Mouse (Mus musculus): ENCODE results near the gene Grb10.

GRCm38 (mm10) chr11:12048135-12048534 is 9.7 kb upstream of the Grb10 start:
- TF ChIP-seq CTCF (IDR thresholded peaks at IDR 0.05; ENCODE audit: low read depth) (no peak), EP300 (IDR thresholded peaks at IDR 0.05; ENCODE audit: low read depth) (no peak)
